15 mouse cellular contexts compared by ENCODE assay signal in the genomic region with DNA sequence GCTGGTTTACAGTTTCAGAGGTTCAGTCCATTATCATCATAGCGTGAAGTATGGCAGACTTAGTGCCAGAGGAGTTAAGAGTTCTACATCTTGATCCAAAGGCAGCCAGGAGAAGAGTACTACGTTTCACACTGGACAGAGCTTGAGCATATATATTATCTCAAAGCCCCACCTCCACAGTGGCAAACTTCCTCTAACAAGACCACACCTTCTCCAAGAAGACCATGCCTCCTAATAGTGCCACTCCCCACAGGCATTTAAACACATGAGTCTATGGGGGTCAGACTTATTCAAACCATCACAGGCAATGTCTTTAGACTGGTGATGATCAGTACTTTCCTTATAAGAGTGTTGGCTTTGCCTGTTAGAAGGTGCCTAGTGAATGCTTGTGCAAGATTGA. TPM values are rescaled to one million over a fixed set of nuclear protein-coding genes. Genes with fewer than 3 reads are reported as not detected.
DNase-seq lines count a peak whose midpoint lies in the region; ATAC-seq lines count a peak whose summit lies in the region.
"Had no signal": no experiment of that assay in that cellular context is flagged by ENCODE, and none has a peak within 500 bp of the region (broad histone marks: within the 10 kb centered on the region; RNA-seq: fewer than 3 reads in every experiment).

No protein-coding gene starts in this region.

- intact Hi-C loops in heart, postnatal 25 days (cut with DNase I), result no loop called here

- DNase-seq in heart, postnatal 25 days (ENCODE audit: low spot score), result no peak
- no peak for DNase-seq in lung, postnatal 36 days
- DNase-seq in retina, postnatal 1 day, result no peak
- DNase-seq in retina, embryonic 14.5 days (ENCODE audit: low spot score), result no peak
- DNase-seq: layer of hippocampus, adult 9-11 months; thymus, postnatal 25 days had no signal

- no peak overlapping the region for H3K9ac ChIP-seq in heart, embryonic 13.5 days
- no peak overlapping the region for H3K9ac ChIP-seq in lung, embryonic 16.5 days (ENCODE audit: low read length)
- H3K9ac ChIP-seq: limb, embryonic 15.5 days had no signal

- no peak overlapping the region for H3K4me2 ChIP-seq in heart, embryonic 13.5 days
- H3K4me2 ChIP-seq in lung, embryonic 16.5 days (ENCODE audit: low read depth, low read length), result no peak overlapping the region
- H3K4me2 ChIP-seq: limb, embryonic 15.5 days had no signal

- WGBS in heart, embryonic 13.5 days, result 65% methylated on average over 2 of the region's 2 CpGs
- 73% methylated on average over 2 of the region's 2 CpGs for WGBS in lung, embryonic 16.5 days

- peaks cover 23% of the 10 kb centered on the region for H3K4me1 ChIP-seq in heart, embryonic 13.5 days
- H3K4me1 ChIP-seq in lung, embryonic 16.5 days (replicated peaks; ENCODE audit: control insufficient read depth, insufficient read depth, low read length), result peaks cover 11% of the 10 kb centered on the region

- no peaks in the 10 kb centered on the region for H3K27me3 ChIP-seq in heart, embryonic 13.5 days (replicated peaks)
- H3K27me3 ChIP-seq in lung, embryonic 16.5 days (ENCODE audit: control insufficient read depth, insufficient read depth, low read depth, low read length), result no peaks in the 10 kb centered on the region

- no peak overlapping the region for H3K4me3 ChIP-seq in heart, embryonic 13.5 days
- no peak overlapping the region for H3K4me3 ChIP-seq in lung, embryonic 16.5 days (ENCODE audit: low read length)
- H3K4me3 ChIP-seq: erythroblast, embryonic 14.5 days; hindbrain, embryonic 10.5 days; limb, embryonic 15.5 days; megakaryocyte, embryonic 14.5 days had no signal

- ATAC-seq in heart, embryonic 13.5 days (ENCODE audit: extremely low read depth, insufficient number of reproducible peaks, low FRiP score, low TSS enrichment), result no peak
- no peak for ATAC-seq in lung, embryonic 16.5 days (ENCODE audit: low read depth)
- peak; percentile 77 for ATAC-seq in erythroid progenitor cell, adult 5-6 weeks (replicated peaks; ENCODE audit: low FRiP score, poor library complexity, severe bottlenecking)
- ATAC-seq in megakaryocyte progenitor cell, adult 5-6 weeks (replicated peaks; ENCODE audit: poor library complexity), result peak; percentile 64
- ATAC-seq: forebrain, embryonic 16.5 days had no signal

- H3K36me3 ChIP-seq in heart, embryonic 13.5 days, result no peaks in the 10 kb centered on the region
- H3K36me3 ChIP-seq in lung, embryonic 16.5 days (ENCODE audit: control insufficient read depth, insufficient read depth, low read length), result no peaks in the 10 kb centered on the region
- H3K36me3 ChIP-seq: hindbrain, embryonic 10.5 days; limb, embryonic 15.5 days had no signal

- H3K27ac ChIP-seq in heart, embryonic 13.5 days (replicated peaks), result peak overlapping the region; percentile 87
- H3K27ac ChIP-seq in lung, embryonic 16.5 days (ENCODE audit: low read length), result peak overlapping the region; percentile 21; the same call in 1 of the 2 replicates
- H3K27ac ChIP-seq: hindbrain, embryonic 10.5 days; limb, embryonic 15.5 days had no signal

- no peaks in the 10 kb centered on the region for H3K9me3 ChIP-seq in heart, embryonic 13.5 days
- no peaks in the 10 kb centered on the region for H3K9me3 ChIP-seq in lung, embryonic 16.5 days (ENCODE audit: control insufficient read depth, low read length)
- H3K9me3 ChIP-seq: hindbrain, embryonic 10.5 days; limb, embryonic 15.5 days; megakaryocyte, embryonic 14.5 days had no signal

RNA-seq across cellular contexts. Expression of a gene that starts 21.2 kb away (rescaled TPM):
- polyA plus RNA-seq in heart, embryonic 13.5 days (2015; fragmentation: Nextera tagmentation; extraction: Ambion mirVana), result 141 and 148 TPM in 2 replicates
- total RNA-seq in heart, postnatal 25 days (2021), result 100 to 1,000 TPM; 111 to 131 TPM
- 179 and 192 TPM in 2 replicates for polyA plus RNA-seq in lung, embryonic 16.5 days (2015; fragmentation: Nextera tagmentation; extraction: Ambion mirVana)
- 1,957 and 2,402 TPM in 2 replicates for total RNA-seq in erythroid progenitor cell, adult 5-6 weeks (2015; ENCODE audit: low replicate concordance)
- 2,822 and 3,110 TPM in 2 replicates for total RNA-seq in erythroid progenitor cell, adult 5-6 weeks (2017; ENCODE audit: low replicate concordance)
- total RNA-seq in megakaryocyte progenitor cell, adult 5-6 weeks (2015), result 379 and 381 TPM in 2 replicates
- total RNA-seq in megakaryocyte progenitor cell, adult 5-6 weeks (2017), result 286 and 389 TPM in 2 replicates

Comparison
In these comparisons a context has a peak if more than half of its experiments do, and no peak if none do; other contexts are left out.
1. ATAC-seq: peak in erythroid progenitor cell, adult 5-6 weeks (single experiment) and megakaryocyte progenitor cell, adult 5-6 weeks (single experiment); none in heart, embryonic 13.5 days (single experiment) and lung, embryonic 16.5 days (single experiment).
2. RNA of a gene that starts 21.2 kb away (total RNA-seq): 1,957 to 3,110 TPM in erythroid progenitor cell, adult 5-6 weeks; 286 to 389 TPM in megakaryocyte progenitor cell, adult 5-6 weeks and 111 to 131 TPM in heart, postnatal 25 days; every median in the first group is over 4 times any median in the second.